Mouse (Mus musculus) CH12.LX (cell line): ENCODE data around the gene Dbt. TPM values are rescaled to one million over a fixed set of nuclear protein-coding genes. Genes with fewer than 3 reads are reported as not detected.

Source experiments
- DNase-seq: peaks from one replicate; pipeline ENCODE4 v3.0.0-alpha.2; 2013; ENCODE audit errors: extremely low read depth
- H3K27ac ChIP-seq: 2 replicates; pipeline ENCODE4 v1.5.1; 2012; ENCODE audit warnings: low read depth, mild to moderate bottlenecking, control low read depth, moderate library complexity; ENCODE audit not compliant: insufficient read depth
- H3K27me3 ChIP-seq: replicated peaks from 2 replicates; pipeline ENCODE3; 2012; ENCODE audit warnings: inconsistent platforms
- H3K36me3 ChIP-seq, 2 experiments: replicated peaks in 1 of 2; 2 replicates each; pipeline versions ENCODE3 to v1.6.1; 2012; ENCODE audit warnings: inconsistent platforms in 1 of 2, low read length in 1 of 2, mild to moderate bottlenecking in 1 of 2, mixed read lengths in 1 of 2, moderate library complexity in 1 of 2; ENCODE audit not compliant: control insufficient read depth in 1 of 2, insufficient read depth in 1 of 2
- H3K4me1 ChIP-seq, 2 experiments: 2 replicates each; pipeline ENCODE4 v1.6.1; 2012; ENCODE audit warnings: inconsistent platforms in 1 of 2, moderate library complexity in 1 of 2; ENCODE audit not compliant: insufficient read depth in 2 of 2, control insufficient read depth in 1 of 2
- H3K4me2 ChIP-seq: 2 replicates; pipeline ENCODE4 v1.6.1; 2012; ENCODE audit warnings: low read depth, mild to moderate bottlenecking, control low read depth; ENCODE audit not compliant: poor library complexity, insufficient read depth, severe bottlenecking
- H3K4me3 ChIP-seq, 3 experiments: fragments of 150-350 bp in 1 of 3; sonication (generic) in 1 of 3; replicated peaks in 1 of 3; 2 replicates each; pipeline versions ENCODE3 to v1.5.1; 2011 to 2012; ENCODE audit warnings: low read depth in 2 of 3, low read length in 2 of 3, mild to moderate bottlenecking in 2 of 3, moderate library complexity in 2 of 3, control low read depth in 1 of 3, improper control_type of control experiment in 1 of 3, inconsistent platforms in 1 of 3, mixed read lengths in 1 of 3; ENCODE audit not compliant: poor library complexity in 1 of 3
- H3K79me2 ChIP-seq: replicated peaks from 2 replicates; pipeline ENCODE4 v1.6.1; 2012; ENCODE audit warnings: mild to moderate bottlenecking, moderate library complexity; ENCODE audit not compliant: control insufficient read depth, poor library complexity, insufficient read depth, severe bottlenecking; ENCODE audit errors: extremely low read depth
- H3K9ac ChIP-seq: 2 replicates; pipeline ENCODE4 v1.6.1; 2012; ENCODE audit warnings: low read depth, mild to moderate bottlenecking, control low read depth, moderate library complexity; ENCODE audit not compliant: insufficient read depth
- H3K9me3 ChIP-seq: replicated peaks from 2 replicates; pipeline ENCODE3; 2012; ENCODE audit warnings: low read length, inconsistent platforms, mixed read lengths
- BHLHE40 ChIP-seq: IDR thresholded peaks from 2 replicates; pipeline ENCODE4 v1.6.1; 2011; ENCODE audit warnings: mild to moderate bottlenecking, low read depth, low read length, improper control_type of control experiment
- CTCF ChIP-seq, 2 experiments: IDR thresholded peaks in 1 of 2; conservative IDR thresholded peaks in 1 of 2; 2 replicates each; pipeline ENCODE4 v1.5.1; 2011 to 2012; ENCODE audit warnings: low read depth in 2 of 2, low read length in 2 of 2, improper control_type of control experiment in 1 of 2, inconsistent platforms in 1 of 2, mild to moderate bottlenecking in 1 of 2, moderate library complexity in 1 of 2
- E2F4 ChIP-seq: IDR thresholded peaks from 2 replicates; pipeline ENCODE4 v1.6.1; 2011; ENCODE audit warnings: low read depth, low read length, improper control_type of control experiment; ENCODE audit not compliant: insufficient replicate concordance
- ELF1 ChIP-seq: IDR thresholded peaks from 2 replicates; pipeline ENCODE4 v1.6.1; 2014; ENCODE audit warnings: low read depth, mild to moderate bottlenecking, inconsistent platforms, low read length, improper control_type of control experiment
- HCFC1 ChIP-seq: IDR thresholded peaks from 2 replicates; pipeline ENCODE4 v1.6.1; 2012; ENCODE audit warnings: low read depth, mild to moderate bottlenecking, inconsistent platforms, low read length, improper control_type of control experiment
- IRF4 ChIP-seq: IDR thresholded peaks from 2 replicates; pipeline ENCODE4 v1.6.1; 2014; ENCODE audit warnings: low read depth, mild to moderate bottlenecking, inconsistent platforms, low read length, improper control_type of control experiment
- KAT2A ChIP-seq: IDR thresholded peaks from 2 replicates; pipeline ENCODE4 v1.6.1; 2012; ENCODE audit warnings: low read length, improper control_type of control experiment, inconsistent platforms; ENCODE audit not compliant: insufficient replicate concordance
- MAFK ChIP-seq: IDR thresholded peaks from 2 replicates; pipeline ENCODE4 v1.6.1; 2011; ENCODE audit warnings: low read length, improper control_type of control experiment; ENCODE audit not compliant: insufficient replicate concordance
- MAZ ChIP-seq: IDR thresholded peaks from 2 replicates; pipeline ENCODE4 v1.6.1; 2012; ENCODE audit warnings: low read depth, mild to moderate bottlenecking, inconsistent platforms, low read length, improper control_type of control experiment, moderate library complexity
- MEF2A ChIP-seq: IDR thresholded peaks from 2 replicates; pipeline ENCODE4 v1.6.1; 2014; ENCODE audit warnings: low read depth, mild to moderate bottlenecking, inconsistent platforms, low read length, improper control_type of control experiment, borderline replicate concordance
- MXI1 ChIP-seq: IDR thresholded peaks from 2 replicates; pipeline ENCODE4 v1.6.1; 2011; ENCODE audit warnings: mild to moderate bottlenecking, low read depth, low read length, improper control_type of control experiment
- MYC ChIP-seq: IDR thresholded peaks from 2 replicates; pipeline ENCODE4 v1.6.1; 2011; ENCODE audit warnings: low read depth, mild to moderate bottlenecking, improper control_type of control experiment, low read length
- NELFE ChIP-seq: IDR thresholded peaks from 2 replicates; pipeline ENCODE4 v1.6.1; 2011; ENCODE audit warnings: low read depth, low read length, improper control_type of control experiment
- NRF1 ChIP-seq: IDR thresholded peaks from 2 replicates; pipeline ENCODE4 v1.6.1; 2014; ENCODE audit warnings: low read depth, mild to moderate bottlenecking, inconsistent platforms, low read length, improper control_type of control experiment, moderate library complexity
- PAX5 ChIP-seq: IDR thresholded peaks from 2 replicates; pipeline ENCODE4 v1.6.1; 2012; ENCODE audit warnings: low read length, inconsistent platforms, mixed read lengths
- POLR2A ChIP-seq: IDR thresholded peaks from 2 replicates; pipeline ENCODE4 v1.6.1; 2011; ENCODE audit warnings: low read depth, mild to moderate bottlenecking, improper control_type of control experiment, low read length
- RAD21 ChIP-seq: IDR thresholded peaks from 2 replicates; pipeline ENCODE4 v1.6.1; 2011; ENCODE audit warnings: low read depth, mild to moderate bottlenecking, low read length, improper control_type of control experiment, moderate library complexity
- RCOR1 ChIP-seq: conservative IDR thresholded peaks from 2 replicates; pipeline ENCODE4 v1.6.1; 2012; ENCODE audit warnings: low read depth, mild to moderate bottlenecking, inconsistent platforms, low read length, improper control_type of control experiment
- SIN3A ChIP-seq: IDR thresholded peaks from 2 replicates; pipeline ENCODE4 v1.6.1; 2012; ENCODE audit warnings: low read length, improper control_type of control experiment, inconsistent platforms
- SMC3 ChIP-seq: IDR thresholded peaks from 2 replicates; pipeline ENCODE4 v1.6.1; 2011; ENCODE audit warnings: low read depth, low read length, improper control_type of control experiment
- TBP ChIP-seq: conservative IDR thresholded peaks from 2 replicates; pipeline ENCODE4 v1.6.1; 2011; ENCODE audit warnings: low read depth, low read length, improper control_type of control experiment
- TCF12 ChIP-seq: IDR thresholded peaks from 2 replicates; pipeline ENCODE4 v1.6.1; 2014; ENCODE audit warnings: low read depth, mild to moderate bottlenecking, inconsistent platforms, low read length, improper control_type of control experiment
- ZMIZ1 ChIP-seq: IDR thresholded peaks from 2 replicates; pipeline ENCODE4 v1.6.1; 2012; ENCODE audit warnings: low read depth, mild to moderate bottlenecking, inconsistent platforms, low read length, improper control_type of control experiment
- ZNF384 ChIP-seq: IDR thresholded peaks from 2 replicates; pipeline ENCODE4 v1.6.1; 2012; ENCODE audit warnings: low read depth, low read length, improper control_type of control experiment, inconsistent platforms
- dilution Hi-C: fragments of 300-500 bp; cut with MboI; formaldehyde crosslinking; loops from 2 replicates; pipeline ENCODE4 v1.14.3; 2020; ENCODE audit warnings: low sequenced_read_pairs; ENCODE audit not compliant: extremely low pct_unique_long_range_greater_than_20kb, extremely low pct_ligation_motif_present
- in situ Hi-C: fragments of 300-500 bp; cut with MboI; formaldehyde crosslinking; loops from 3 replicates; pipeline ENCODE4 v1.14.3; 2019; ENCODE audit warnings: low sequenced_read_pairs, low pct_ligation_motif_present, low pct_unique_long_range_greater_than_20kb, mixed read lengths
- polyA plus RNA-seq: library from polyadenylated mRNA; unstranded; fragments of >175 nt; gene quantifications from 2 replicates; pipeline ENCODE4 v1.2.1, GENCODE M21; 2012; ENCODE audit warnings: low read depth; ENCODE audit not compliant: insufficient read length
- total RNA-seq, 2 experiments: library from RNA; depleted of rRNA; stranded (reverse); fragments of 300-350 nt in 1 of 2; fragments of >200 nt in 1 of 2; gene quantifications; 2 replicates each; pipeline ENCODE4 v1.2.3; 2012 to 2014

Gene Dbt
- total and polyA plus RNA-seq, 3 experiments: 11.2 to 21.3 (median 20.4) TPM

- Histone ChIP-seq H3K4me1 (peaks cover 0 to 20% of the 10 kb centered on the region in 2 experiments; a peak in 2 of 4 replicates), H3K27me3 (no peaks in the 10 kb centered on the region), H3K27ac (peak within 1 kb of the TSS; percentile 54), H3K4me3 (peak within 1 kb of the TSS; percentile 67 to 91 (median 72)), H3K79me2 (peaks cover 33% of the 10 kb centered on the region), H3K9ac (peak within 1 kb of the TSS; percentile 66), H3K4me2 (peak within 1 kb of the TSS; percentile 79; the same call in 1 of the 2 replicates), H3K36me3 (peaks cover 13 to 42% of the 10 kb centered on the region in 2 experiments), H3K9me3 (no peaks in the 10 kb centered on the region)
- in situ Hi-C loops (loop anchor here (10.0 to 25.0 kb wide), 2 partner anchors 140 to 258 kb away; no protein-coding TSS in a partner anchor), dilution Hi-C loops (no loop called here)
- peak; percentile 96 for DNase-seq
- TF ChIP-seq HCFC1 (peak; percentile 95), ZNF384 (no peak), RAD21 (no peak), BHLHE40 (no peak), MYC (peak; percentile 67; the same call in 1 of the 2 replicates), ZMIZ1 (no peak), MAFK (no peak), PAX5 (no peak), KAT2A (peak; percentile 88; the same call in 1 of the 2 replicates), ELF1 (peak; percentile 87), E2F4 (peak; percentile 91), POLR2A (peak; percentile 83), NELFE (0 out of 2 replicates have a peak, but pooled peaks have one; percentile 51), RCOR1 (no peak), MAZ (peak; percentile 32; the same call in 1 of the 2 replicates), SIN3A (peak; percentile 93), CTCF (conservative IDR thresholded peaks at IDR 0.05 in 1 of 2, IDR thresholded peaks at IDR 0.05 in 1 of 2; ENCODE audit: low read depth in 2 of 2, low read length in 2 of 2) (no peak), SMC3 (peak; percentile 4; the same call in 1 of the 2 replicates), IRF4 (no peak; the same call in 1 of the 2 replicates), MEF2A (peak; percentile 47; the same call in 1 of the 2 replicates), NRF1 (peak; percentile 43), TCF12 (peak; percentile 38; the same call in 1 of the 2 replicates), MXI1 (peak; percentile 79), TBP (0 out of 2 replicates have a peak, but pooled peaks have one; percentile 53)
Measured at GRCm38 (mm10) chr3:116594728-116595602, 82.1 kb downstream of the Dbt start, which contains the start of gene Sass6. Sass6 (plus strand) TSS chr3:116594982.
